Mouse (Mus musculus): ENCODE data around the gene Timp2.

Gene Timp2

GRCm38 (mm10) chr11:118295026-118295425, 60.5 kb downstream of the Timp2 start:
- no peak for DNase-seq (ENCODE audit: low read depth, low spot score)

DNA sequence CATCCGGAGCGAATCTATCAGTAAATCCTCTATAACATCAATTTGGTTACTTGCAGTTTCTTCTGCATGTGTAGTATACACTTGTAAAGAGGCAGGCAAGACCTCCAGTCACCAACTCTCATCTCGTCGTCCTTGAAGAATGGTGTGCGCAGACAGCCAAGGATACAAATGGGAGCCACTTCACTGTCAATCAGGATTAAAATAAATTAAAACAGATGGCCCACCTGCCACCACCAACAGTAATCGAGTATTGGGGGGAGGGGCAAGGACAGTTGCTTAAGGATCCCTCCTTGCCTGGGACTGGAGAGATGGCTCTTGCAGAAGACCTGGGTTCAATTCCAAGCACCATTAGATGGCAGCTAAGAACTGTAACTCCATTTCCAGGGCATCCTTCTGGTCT, 62.9 kb downstream of the Timp2 start:
- DNase-seq (ENCODE audit: low read depth, low spot score) = no peak

DNA sequence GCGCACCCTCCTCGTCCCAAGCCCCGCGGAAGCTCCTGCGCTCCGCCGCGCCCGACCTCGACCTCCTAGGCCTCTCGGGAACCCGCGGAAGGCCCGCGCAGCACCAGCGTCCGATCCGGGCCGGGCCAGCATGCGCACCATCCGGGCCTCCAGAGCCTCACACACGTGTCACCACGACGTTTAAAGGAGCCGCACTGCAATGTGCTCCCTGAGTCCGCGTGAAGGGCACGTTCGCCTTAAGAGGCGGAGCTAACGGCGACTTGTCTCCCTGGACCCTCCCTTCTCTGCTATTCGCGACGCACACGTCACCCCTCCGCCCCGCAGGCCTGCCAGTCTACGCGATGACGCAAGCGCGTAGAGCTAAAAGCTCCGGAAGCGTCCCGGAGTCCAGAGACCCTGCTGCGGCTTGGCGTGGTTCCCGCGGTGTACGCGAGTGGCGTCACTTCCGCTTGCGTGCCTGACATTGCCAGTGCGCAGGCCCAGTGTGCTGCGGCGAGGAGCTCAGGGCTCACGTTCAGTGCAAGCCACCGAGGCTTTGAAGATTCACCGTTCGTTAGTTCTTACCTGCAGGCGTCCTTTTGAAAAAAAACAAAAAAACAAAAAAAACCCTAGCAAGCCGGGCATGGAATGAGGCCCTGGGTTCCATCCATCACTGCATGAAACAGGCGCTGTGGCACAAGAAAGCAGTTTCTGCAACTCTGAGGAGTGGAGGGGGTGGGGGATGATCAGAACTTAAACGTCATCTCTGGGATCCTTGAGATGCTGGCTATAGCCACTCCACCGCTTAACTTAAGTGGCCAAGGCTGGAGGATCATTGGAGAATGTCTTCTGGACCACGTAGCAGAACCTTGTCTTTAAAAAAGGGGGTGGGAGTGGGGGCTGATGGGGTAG, 65.3 kb downstream of the Timp2 start, which contains the start of gene Usp36:
Gene Usp36 (minus strand): TSS at position 246 of the 891 bp plus-strand sequence.
- DNase-seq (ENCODE audit: low read depth, low spot score) = peak; percentile 100

GRCm38 (mm10) chr11:118289562-118289961, 66.0 kb downstream of the Timp2 start:
- DNase-seq (ENCODE audit: low read depth, low spot score) = peak; percentile 14

GRCm38 (mm10) chr11:118289037-118289511, 66.5 kb downstream of the Timp2 start:
- peak; percentile 28 for DNase-seq (ENCODE audit: low read depth, low spot score)

DNA sequence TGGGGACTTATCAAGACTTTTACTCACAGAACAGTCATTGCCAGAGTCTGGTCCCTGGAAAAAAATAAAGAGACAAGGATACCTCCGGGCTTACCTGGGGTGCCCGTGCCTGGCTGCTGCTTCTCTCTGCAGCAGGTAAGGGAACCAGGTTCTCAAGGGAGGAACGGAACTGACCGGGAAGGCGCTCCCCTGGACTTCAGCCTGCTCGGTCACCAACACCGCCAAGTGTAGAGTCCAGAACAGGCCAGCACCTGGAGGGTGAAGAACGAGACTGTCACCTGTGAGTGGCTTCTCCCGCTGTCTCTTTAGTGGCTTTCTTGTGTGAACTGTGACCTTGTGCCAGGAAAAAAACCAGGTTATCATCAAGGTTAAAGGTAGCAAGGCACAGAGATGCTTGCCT, 68.0 kb downstream of the Timp2 start:
- DNase-seq (ENCODE audit: low read depth, low spot score) = no peak

GRCm38 (mm10) chr11:118286434-118286833, 69.1 kb downstream of the Timp2 start:
- DNase-seq (ENCODE audit: low read depth, low spot score) = no peak

DNA sequence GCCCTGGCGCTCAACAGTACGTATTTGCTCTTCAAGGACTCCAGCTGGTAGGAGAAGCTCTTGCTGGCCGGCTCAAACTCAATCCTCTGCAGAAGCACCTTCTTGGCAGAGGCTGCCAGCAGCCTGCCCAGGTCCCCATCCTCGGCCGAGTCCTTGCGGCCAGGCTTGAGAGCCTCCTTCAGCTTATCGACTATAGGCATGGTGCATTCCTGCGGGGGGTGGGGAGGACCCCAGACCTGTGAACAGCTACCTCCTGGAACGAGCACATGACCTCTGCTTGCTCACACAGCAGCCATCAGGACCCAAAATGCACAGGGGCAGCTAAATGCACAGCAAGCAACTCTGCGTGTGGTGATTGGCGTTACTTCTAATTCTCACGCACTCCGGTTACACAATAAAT, 69.7 kb downstream of the Timp2 start:
- no peak for DNase-seq (ENCODE audit: low read depth, low spot score)

GRCm38 (mm10) chr11:118280218-118280617, 75.3 kb downstream of the Timp2 start:
- DNase-seq (ENCODE audit: low read depth, low spot score) = no peak

DNA sequence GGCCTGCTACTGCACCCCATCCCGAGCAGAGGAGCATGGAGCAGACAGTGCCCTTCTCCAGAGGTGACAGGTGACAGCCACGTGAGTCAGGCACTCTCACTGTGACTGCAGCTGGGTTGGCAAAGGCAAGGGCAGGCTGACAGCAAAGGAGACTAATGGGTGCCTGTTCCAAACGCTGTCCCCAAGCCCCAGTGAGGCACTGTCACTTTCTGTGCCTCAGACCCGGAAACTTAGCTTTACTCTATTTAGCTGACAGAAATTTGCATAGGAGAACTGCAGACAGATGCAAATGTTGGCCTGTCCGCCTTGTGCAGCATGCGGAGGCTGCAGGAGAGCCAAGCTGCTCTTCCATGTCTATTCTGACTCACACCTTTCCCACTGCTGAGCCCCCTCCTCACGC, 79.2 kb downstream of the Timp2 start:
- no peak for DNase-seq (ENCODE audit: low read depth, low spot score)

GRCm38 (mm10) chr11:118275092-118275491, 80.4 kb downstream of the Timp2 start:
- DNase-seq (ENCODE audit: low read depth, low spot score) = no peak

GRCm38 (mm10) chr11:118269827-118270226, 85.7 kb downstream of the Timp2 start:
- no peak for DNase-seq (ENCODE audit: low read depth, low spot score)

- no peak for DNase-seq (ENCODE audit: low read depth, low spot score)
Observed at GRCm38 (mm10) chr11:118266666-118267046, 88.9 kb downstream of the Timp2 start.

GRCm38 (mm10) chr11:118266044-118266665, 89.4 kb downstream of the Timp2 start:
- DNase-seq (ENCODE audit: low read depth, low spot score) = no peak

DNA sequence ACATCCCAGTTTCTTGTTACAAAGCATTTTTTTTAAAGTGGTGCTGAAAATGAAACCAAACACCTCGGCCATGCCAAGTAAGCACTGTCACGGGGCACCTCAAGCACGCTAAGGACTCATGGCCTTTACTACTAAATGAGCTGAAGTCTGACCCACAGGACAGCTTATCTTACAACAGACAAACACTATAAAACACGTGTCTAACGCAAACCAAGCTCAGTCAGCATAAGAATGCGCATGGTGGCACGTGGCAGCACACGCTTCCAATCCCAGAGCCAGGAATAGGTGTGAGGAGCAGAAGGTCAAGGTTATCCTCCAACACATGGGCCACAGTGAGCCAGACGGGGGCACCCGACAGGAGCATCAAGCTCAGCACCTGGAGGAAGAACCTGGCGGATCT, 89.9 kb downstream of the Timp2 start:
- no peak for DNase-seq (ENCODE audit: low read depth, low spot score)

GRCm38 (mm10) chr11:118263146-118263545, 92.4 kb downstream of the Timp2 start:
- DNase-seq (ENCODE audit: low read depth, low spot score) = no peak

GRCm38 (mm10) chr11:118260081-118260480, 95.5 kb downstream of the Timp2 start:
- no peak for DNase-seq (ENCODE audit: low read depth, low spot score)

DNA sequence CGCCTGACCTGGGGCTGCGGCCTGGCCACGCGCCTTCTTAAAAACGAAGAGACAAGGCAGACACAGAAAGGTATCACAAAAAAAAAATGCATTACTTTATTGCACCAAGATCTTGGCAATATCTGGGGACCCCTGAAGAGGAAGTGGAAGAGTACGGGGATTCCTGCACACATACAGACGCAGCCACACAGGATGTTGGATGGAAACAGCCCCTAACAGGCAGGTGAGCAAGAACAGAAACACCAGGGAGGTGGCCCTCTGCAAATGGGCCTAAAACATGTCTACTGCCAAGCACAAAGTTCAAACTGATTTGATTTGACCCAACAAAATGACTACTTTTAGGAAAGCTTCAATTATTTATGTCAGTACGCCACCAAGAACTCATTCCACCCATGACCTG, 96.0 kb downstream of the Timp2 start:
- no peak for DNase-seq (ENCODE audit: low read depth, low spot score)

GRCm38 (mm10) chr11:118256371-118256770, 99.2 kb downstream of the Timp2 start:
- DNase-seq (ENCODE audit: low read depth, low spot score) = no peak

- DNase-seq (ENCODE audit: low read depth, low spot score) = no peak
Observed at GRCm38 (mm10) chr11:118254159-118254951, 101.2 kb downstream of the Timp2 start.

DNA sequence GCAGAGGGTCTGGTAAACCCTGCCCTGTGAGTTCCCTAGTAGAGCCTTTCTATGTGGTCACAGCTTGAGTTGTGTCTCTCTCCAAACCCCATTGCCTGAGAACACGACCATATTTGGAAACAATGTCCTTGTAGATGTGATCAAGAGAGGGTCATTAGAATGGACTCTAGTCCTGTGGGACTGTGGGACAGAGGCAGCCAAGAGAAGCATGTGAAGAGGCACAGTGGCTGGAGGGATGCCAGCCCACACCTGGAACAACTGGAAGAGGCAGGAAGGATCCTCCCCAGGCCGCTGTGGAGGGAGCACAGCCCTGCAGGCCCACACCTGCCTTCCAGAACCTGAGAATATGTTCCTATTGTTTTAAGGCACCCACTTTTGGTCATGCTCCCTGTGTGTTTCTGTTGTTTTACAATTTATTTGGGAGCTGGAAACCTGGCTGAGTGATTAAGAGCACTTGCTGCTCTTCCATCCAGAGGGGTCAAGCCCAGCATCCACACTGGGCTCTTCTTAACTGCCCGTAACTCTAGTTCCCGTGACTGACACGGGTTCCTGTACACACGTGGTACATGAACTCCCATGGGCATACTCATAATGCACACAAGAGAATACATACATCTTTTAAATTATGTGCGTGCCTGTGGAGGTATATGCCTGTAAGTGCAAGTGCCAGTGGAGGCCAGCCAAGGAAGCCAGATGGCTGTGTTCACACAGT, 101.9 kb downstream of the Timp2 start:
- no peak for DNase-seq (ENCODE audit: low read depth, low spot score)

Data from forelimb bud, embryonic 11.5 days (tissue).